Mouse (Mus musculus) CD4-positive naive resting alpha-beta T cell, adult 76 days (primary cell): ENCODE measurements around the gene Usp29. TPM values are rescaled to one million over a fixed set of nuclear protein-coding genes. Genes with fewer than 3 reads are reported as not detected.

Source experiments
- total RNA-seq: library from RNA; stranded (reverse); gene quantifications from one replicate; pipeline ENCODE4 v1.2.4, GENCODE M21; 2023

Usp29 gene
- total RNA-seq: not detected

GRCm38 (mm10) chr7:6730241-6730640 lies at the start of gene Usp29, which contains the start of gene Peg3:
Gene Usp29 (plus strand): TSS chr7:6730578.
Gene Peg3 (minus strand): TSS chr7:6730431.

DNA sequence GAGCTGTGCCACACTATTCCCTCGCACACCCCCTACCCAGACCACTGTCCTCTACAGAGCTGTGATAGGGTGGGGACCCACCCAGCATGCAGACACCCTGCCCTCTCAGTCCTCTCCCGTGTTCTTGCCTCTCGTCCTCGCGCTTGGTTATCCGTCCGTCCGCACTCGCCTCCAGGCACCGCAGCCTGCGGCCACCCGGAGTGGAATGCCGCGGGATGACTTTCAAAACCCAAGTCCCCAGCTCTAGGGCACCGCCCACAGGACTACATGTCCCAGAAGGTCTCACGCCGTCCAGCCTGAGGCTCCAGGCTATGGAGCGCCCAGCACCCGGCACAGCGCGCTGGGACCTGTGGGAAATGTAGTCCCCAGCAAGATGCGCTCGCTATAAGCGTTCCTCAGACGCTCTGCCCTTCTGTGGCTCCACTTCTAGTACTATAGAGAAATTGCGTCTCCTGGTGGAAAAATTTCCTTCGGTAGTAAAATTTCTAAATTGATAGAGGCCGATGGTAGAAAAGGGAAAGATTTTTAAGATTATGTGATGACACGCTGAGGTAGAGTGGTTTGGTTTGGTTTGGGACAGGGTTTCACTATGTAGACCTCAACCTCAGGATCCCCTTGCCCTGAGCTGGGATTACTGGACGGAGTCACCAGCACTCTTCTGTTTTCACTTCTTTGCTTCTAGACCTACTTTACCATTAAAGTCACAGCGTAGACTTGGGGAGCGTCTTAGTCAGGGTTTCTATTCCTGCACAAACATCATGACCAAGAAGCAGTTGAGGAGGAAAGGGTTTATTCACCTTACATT lies 33.9 kb upstream of the Usp29 start, which contains the start of gene Zim1:
Gene Zim1 (minus strand): TSS at position 210 of the 805 bp plus-strand sequence.

DNA sequence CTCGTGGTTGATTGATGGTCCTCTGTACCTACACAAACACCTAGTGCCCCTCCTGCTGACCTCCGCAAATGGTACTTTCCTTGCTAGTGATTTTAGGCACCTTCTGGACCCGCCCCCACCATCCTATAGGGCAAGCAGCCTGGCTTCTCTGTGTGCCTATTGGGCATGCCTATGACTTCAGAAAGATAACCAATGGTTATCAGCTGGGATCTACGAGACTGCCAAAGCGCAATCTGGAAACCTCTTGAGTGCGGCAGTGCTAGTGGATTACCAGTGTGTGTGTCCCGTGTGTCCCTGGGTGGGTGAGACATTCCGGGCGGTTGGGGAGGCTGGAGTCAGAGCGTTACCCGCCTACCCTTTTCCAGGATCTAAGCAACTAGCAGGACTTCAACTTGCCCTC lies 264.9 kb downstream of the Usp29 start, which contains the start of gene Aurkc:
Gene Aurkc (plus strand): TSS at position 50 of the 400 bp plus-strand sequence.

Other genes with a start within 250 kb of the Usp29 start
- not detected for gene Olfr5, start 243.6 kb upstream of the Usp29 start, total RNA-seq
- not detected for gene Olfr1347, start 230.8 kb upstream of the Usp29 start, total RNA-seq
- not detected for gene Olfr1348, start 221.8 kb upstream of the Usp29 start, total RNA-seq
- gene Olfr1349, start 207.6 kb upstream of the Usp29 start, total RNA-seq: not detected
- not detected for gene Olfr1350, start 165.7 kb upstream of the Usp29 start, total RNA-seq
- not detected for gene Zim1, start 34.1 kb upstream of the Usp29 start, total RNA-seq
- not detected for gene Peg3, start 147 bp upstream of the Usp29 start, total RNA-seq